Mouse (Mus musculus): ENCODE results near the gene Slc26a3. TPM values are rescaled to one million over a fixed set of nuclear protein-coding genes. Genes with fewer than 3 reads are reported as not detected.
A peak's percentile ranks its signal among the peaks of the same experiment; 100 is the strongest.

The Slc26a3 gene
- polyA plus RNA-seq, 1 experiment from 2014 or later = 0.15 TPM

GRCm38 (mm10) chr12:31400821-31401220, 10.2 kb downstream of the Slc26a3 start:
- ATAC-seq (ENCODE audit: insufficient number of reproducible peaks, low FRiP score, low TSS enrichment, low read depth) = no peak
- Histone ChIP-seq H3K9ac (ENCODE audit: low read length) (no peak overlapping the region), H3K27me3 (ENCODE audit: control insufficient read depth, insufficient read depth, low read length) (no peaks in the 10 kb centered on the region), H3K27ac (replicated peaks; ENCODE audit: low read depth, low read length) (no peak overlapping the region), H3K36me3 (ENCODE audit: control insufficient read depth, insufficient read depth, low read length) (no peaks in the 10 kb centered on the region), H3K4me2 (ENCODE audit: low read depth, severe bottlenecking) (no peak overlapping the region), H3K4me3 (ENCODE audit: low read depth, low read length) (no peak overlapping the region), H3K9me3 (ENCODE audit: control insufficient read depth, low read length) (no peaks in the 10 kb centered on the region), H3K4me1 (ENCODE audit: control insufficient read depth, insufficient read depth, low read length) (no peaks in the 10 kb centered on the region)
- WGBS = 72% methylated on average over 1 of the region's 1 CpGs
- no peak for DNase-seq (ENCODE audit: low spot score)

GRCm38 (mm10) chr12:31401930-31402329, 11.3 kb downstream of the Slc26a3 start:
- ATAC-seq (ENCODE audit: insufficient number of reproducible peaks, low FRiP score, low TSS enrichment, low read depth) = no peak
- Histone ChIP-seq H3K27me3 (ENCODE audit: control insufficient read depth, insufficient read depth, low read length) (no peaks in the 10 kb centered on the region), H3K4me3 (ENCODE audit: low read depth, low read length) (no peak overlapping the region), H3K36me3 (ENCODE audit: control insufficient read depth, insufficient read depth, low read length) (no peaks in the 10 kb centered on the region), H3K9me3 (ENCODE audit: control insufficient read depth, low read length) (no peaks in the 10 kb centered on the region), H3K9ac (ENCODE audit: low read length) (no peak overlapping the region), H3K27ac (replicated peaks; ENCODE audit: low read depth, low read length) (no peak overlapping the region), H3K4me1 (ENCODE audit: control insufficient read depth, insufficient read depth, low read length) (no peaks in the 10 kb centered on the region), H3K4me2 (ENCODE audit: low read depth, severe bottlenecking) (no peak overlapping the region)
- 91% methylated on average over 6 of the region's 6 CpGs for WGBS
- no peak for DNase-seq (ENCODE audit: low spot score)

GRCm38 (mm10) chr12:31404575-31405240, 14.0 kb downstream of the Slc26a3 start:
- Histone ChIP-seq H3K27me3 (ENCODE audit: control insufficient read depth, insufficient read depth, low read length) (no peaks in the 10 kb centered on the region), H3K9me3 (ENCODE audit: control insufficient read depth, low read length) (no peaks in the 10 kb centered on the region), H3K4me2 (ENCODE audit: low read depth, severe bottlenecking) (no peak overlapping the region), H3K4me1 (ENCODE audit: control insufficient read depth, insufficient read depth, low read length) (no peaks in the 10 kb centered on the region), H3K36me3 (ENCODE audit: control insufficient read depth, insufficient read depth, low read length) (no peaks in the 10 kb centered on the region), H3K27ac (replicated peaks; ENCODE audit: low read depth, low read length) (no peak overlapping the region), H3K4me3 (ENCODE audit: low read depth, low read length) (no peak overlapping the region), H3K9ac (ENCODE audit: low read length) (no peak overlapping the region)
- no peak for DNase-seq (ENCODE audit: low spot score)
- 83% methylated on average over 5 of the region's 5 CpGs for WGBS
- ATAC-seq (ENCODE audit: insufficient number of reproducible peaks, low FRiP score, low TSS enrichment, low read depth) = no peak

GRCm38 (mm10) chr12:31415971-31416370, 25.3 kb downstream of the Slc26a3 start:
- no peak for DNase-seq (ENCODE audit: low spot score)
- no peaks in the 10 kb centered on the region for H3K36me3 ChIP-seq (ENCODE audit: control insufficient read depth, insufficient read depth, low read length)

GRCm38 (mm10) chr12:31421901-31422574, 31.4 kb downstream of the Slc26a3 start:
- H3K27ac ChIP-seq (replicated peaks; ENCODE audit: low read depth, low read length) = no peak overlapping the region
- H3K4me3 ChIP-seq (ENCODE audit: low read depth, low read length) = no peak overlapping the region
- DNase-seq (ENCODE audit: low spot score) (no peak), ATAC-seq (ENCODE audit: insufficient number of reproducible peaks, low FRiP score, low TSS enrichment, low read depth) (no peak)
- no peak overlapping the region for H3K9ac ChIP-seq (ENCODE audit: low read length)
- H3K9me3 ChIP-seq (ENCODE audit: control insufficient read depth, low read length) = no peaks in the 10 kb centered on the region
- no peaks in the 10 kb centered on the region for H3K27me3 ChIP-seq (ENCODE audit: control insufficient read depth, insufficient read depth, low read length)
- WGBS = 85% methylated on average over 3 of the region's 3 CpGs
- H3K4me1 ChIP-seq (ENCODE audit: control insufficient read depth, insufficient read depth, low read length) = no peaks in the 10 kb centered on the region
- H3K4me2 ChIP-seq (ENCODE audit: low read depth, severe bottlenecking) = no peak overlapping the region
- H3K36me3 ChIP-seq (ENCODE audit: control insufficient read depth, insufficient read depth, low read length) = no peaks in the 10 kb centered on the region

More at GRCm38 (mm10) chr12:31415971-31416370, 25.3 kb downstream of the Slc26a3 start:
- Histone ChIP-seq H3K27ac (replicated peaks; ENCODE audit: low read depth, low read length) (no peak overlapping the region), H3K27me3 (ENCODE audit: control insufficient read depth, insufficient read depth, low read length) (no peaks in the 10 kb centered on the region), H3K9me3 (ENCODE audit: control insufficient read depth, low read length) (no peaks in the 10 kb centered on the region), H3K4me3 (ENCODE audit: low read depth, low read length) (no peak overlapping the region), H3K4me2 (ENCODE audit: low read depth, severe bottlenecking) (no peak overlapping the region), H3K9ac (ENCODE audit: low read length) (no peak overlapping the region), H3K4me1 (ENCODE audit: control insufficient read depth, insufficient read depth, low read length) (no peaks in the 10 kb centered on the region)
- ATAC-seq (ENCODE audit: insufficient number of reproducible peaks, low FRiP score, low TSS enrichment, low read depth) = no peak
- 73% methylated on average over 2 of the region's 2 CpGs for WGBS

GRCm38 (mm10) chr12:31437791-31438190, 47.1 kb downstream of the Slc26a3 start:
- Histone ChIP-seq H3K36me3 (ENCODE audit: control insufficient read depth, insufficient read depth, low read length) (no peaks in the 10 kb centered on the region), H3K4me3 (ENCODE audit: low read depth, low read length) (no peak overlapping the region), H3K27me3 (ENCODE audit: control insufficient read depth, insufficient read depth, low read length) (no peaks in the 10 kb centered on the region), H3K4me1 (ENCODE audit: control insufficient read depth, insufficient read depth, low read length) (no peaks in the 10 kb centered on the region), H3K4me2 (ENCODE audit: low read depth, severe bottlenecking) (no peak overlapping the region), H3K27ac (replicated peaks; ENCODE audit: low read depth, low read length) (no peak overlapping the region), H3K9ac (ENCODE audit: low read length) (no peak overlapping the region), H3K9me3 (ENCODE audit: control insufficient read depth, low read length) (no peaks in the 10 kb centered on the region)
- ATAC-seq (ENCODE audit: insufficient number of reproducible peaks, low FRiP score, low TSS enrichment, low read depth) = no peak
- 72% methylated on average over 6 of the region's 6 CpGs for WGBS
- DNase-seq (ENCODE audit: low spot score) = no peak

- DNase-seq (ENCODE audit: low spot score) = no peak
- Histone ChIP-seq H3K9me3 (ENCODE audit: control insufficient read depth, low read length) (no peaks in the 10 kb centered on the region), H3K36me3 (ENCODE audit: control insufficient read depth, insufficient read depth, low read length) (no peaks in the 10 kb centered on the region), H3K27ac (replicated peaks; ENCODE audit: low read depth, low read length) (no peak overlapping the region), H3K9ac (ENCODE audit: low read length) (no peak overlapping the region), H3K4me2 (ENCODE audit: low read depth, severe bottlenecking) (no peak overlapping the region), H3K4me1 (ENCODE audit: control insufficient read depth, insufficient read depth, low read length) (no peaks in the 10 kb centered on the region), H3K4me3 (ENCODE audit: low read depth, low read length) (no peak overlapping the region), H3K27me3 (ENCODE audit: control insufficient read depth, insufficient read depth, low read length) (no peaks in the 10 kb centered on the region)
- no peak for ATAC-seq (ENCODE audit: insufficient number of reproducible peaks, low FRiP score, low TSS enrichment, low read depth)
- 77% methylated on average over 2 of the region's 2 CpGs for WGBS
Observed at GRCm38 (mm10) chr12:31439612-31440011, 48.9 kb downstream of the Slc26a3 start.

GRCm38 (mm10) chr12:31444131-31444546, 53.5 kb downstream of the Slc26a3 start:
- no peak overlapping the region for H3K27ac ChIP-seq (replicated peaks; ENCODE audit: low read depth, low read length)
- 2% methylated on average over 11 of the region's 11 CpGs for WGBS

More at GRCm38 (mm10) chr12:31444131-31444546, 53.5 kb downstream of the Slc26a3 start:
- Histone ChIP-seq H3K36me3 (ENCODE audit: control insufficient read depth, insufficient read depth, low read length) (no peaks in the 10 kb centered on the region), H3K9ac (ENCODE audit: low read length) (no peak overlapping the region), H3K4me1 (ENCODE audit: control insufficient read depth, insufficient read depth, low read length) (no peaks in the 10 kb centered on the region), H3K4me3 (ENCODE audit: low read depth, low read length) (0 out of 2 replicates have a peak overlapping the region, but pooled peaks have one; percentile 7), H3K9me3 (ENCODE audit: control insufficient read depth, low read length) (no peaks in the 10 kb centered on the region), H3K27me3 (ENCODE audit: control insufficient read depth, insufficient read depth, low read length) (no peaks in the 10 kb centered on the region), H3K4me2 (ENCODE audit: low read depth, severe bottlenecking) (peak overlapping the region; percentile 38)
- ATAC-seq (ENCODE audit: insufficient number of reproducible peaks, low FRiP score, low TSS enrichment, low read depth) (peak; percentile 81; the same call in 1 of the 2 replicates), DNase-seq (ENCODE audit: low spot score) (peak; percentile 83)
